Mouse (Mus musculus): ENCODE measurements around the gene Itga8. TPM values are rescaled to one million over a fixed set of nuclear protein-coding genes. Genes with fewer than 3 reads are reported as not detected.

The Itga8 gene
- total RNA-seq, 2 experiments from 2014 or later = 7.4 to 7.7 TPM

DNA sequence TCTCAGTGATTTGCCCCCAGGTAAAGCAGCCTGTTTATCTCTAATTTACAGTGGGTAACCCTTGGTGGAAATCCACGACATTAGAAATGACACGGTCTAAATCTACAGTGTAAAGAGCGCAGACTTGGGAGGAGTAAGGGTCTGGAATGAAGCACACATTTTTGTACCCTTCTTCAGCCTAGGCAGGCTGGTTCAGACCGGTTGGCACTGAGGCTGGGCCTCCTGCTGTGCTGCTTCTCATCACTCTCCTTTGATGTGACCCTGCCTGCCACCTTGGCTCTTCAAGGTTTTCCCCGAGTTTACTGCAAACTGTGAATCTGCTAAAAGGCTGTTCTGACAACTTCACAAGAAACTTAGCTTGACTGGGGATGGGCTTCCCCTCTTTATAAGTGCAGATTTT is 95.8 kb downstream of the Itga8 start:
- DNase-seq (ENCODE audit: low spot score) = no peak
- intact Hi-C loops (cut with DNase I) = no loop called here

DNA sequence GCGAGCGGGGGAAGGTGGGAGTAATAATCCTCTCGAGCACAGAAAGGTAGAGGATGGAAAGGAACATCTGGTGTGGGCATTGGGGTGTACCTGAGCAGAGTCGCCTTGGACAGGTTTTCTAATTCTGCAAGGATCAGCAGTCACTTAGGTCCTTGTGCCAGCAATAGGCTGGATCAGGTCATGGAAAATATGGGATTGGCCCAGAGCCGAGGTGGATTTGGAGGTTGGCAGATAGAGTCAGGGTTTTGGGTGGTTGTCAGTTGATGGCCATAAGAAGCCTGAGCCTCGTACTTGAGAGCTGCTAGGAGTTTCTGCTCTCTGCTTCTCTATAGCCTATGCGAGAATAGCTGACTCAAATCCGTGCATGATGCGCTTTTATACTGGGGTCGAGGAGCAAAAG is 98.5 kb downstream of the Itga8 start:
- intact Hi-C loops (cut with DNase I) = no loop called here

DNA sequence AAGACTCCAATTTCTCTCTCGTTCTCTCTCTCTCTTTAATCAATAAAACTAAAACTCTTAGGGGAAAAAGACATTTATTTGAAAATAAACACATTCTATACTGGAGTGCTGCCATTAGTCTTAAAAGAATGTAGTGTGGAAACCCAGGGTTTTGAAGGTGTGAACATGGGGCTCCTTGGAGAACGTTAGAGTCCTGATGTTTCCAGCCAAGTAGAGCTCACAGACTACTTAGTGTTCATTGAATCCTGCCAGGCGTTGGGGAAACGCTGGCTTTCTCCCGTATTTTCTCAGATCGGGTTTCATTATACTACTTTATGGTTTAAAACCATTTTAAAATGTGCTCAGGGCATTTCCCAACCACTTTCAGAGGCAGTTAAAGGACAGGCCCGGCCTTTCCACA is 103.0 kb downstream of the Itga8 start:
- intact Hi-C loops (cut with DNase I) = no loop called here
- DNase-seq (ENCODE audit: low spot score) = no peak

More for the DNA sequence above, 98.5 kb downstream of the Itga8 start:
- no peak for DNase-seq (ENCODE audit: low spot score)

DNA sequence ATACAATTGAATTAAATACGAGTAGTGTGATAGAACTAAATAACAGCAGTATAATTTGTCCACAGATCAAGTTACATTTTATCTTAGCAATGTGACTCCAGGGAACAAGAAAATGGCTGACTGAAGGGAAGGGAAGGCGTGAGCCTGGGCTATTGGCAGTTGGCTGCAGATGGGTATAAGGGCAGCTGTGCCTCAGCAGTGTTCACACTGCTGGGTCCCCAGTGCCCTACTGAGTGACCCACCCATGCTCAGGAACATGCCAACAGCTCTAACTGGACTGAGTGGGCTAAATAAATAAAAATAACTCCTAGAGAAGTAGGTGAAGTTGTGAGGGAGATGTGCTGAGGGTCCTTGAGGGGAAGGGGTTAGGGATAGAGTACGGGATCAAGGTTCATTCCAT is 103.5 kb downstream of the Itga8 start:
- no peak for DNase-seq (ENCODE audit: low spot score)

DNA sequence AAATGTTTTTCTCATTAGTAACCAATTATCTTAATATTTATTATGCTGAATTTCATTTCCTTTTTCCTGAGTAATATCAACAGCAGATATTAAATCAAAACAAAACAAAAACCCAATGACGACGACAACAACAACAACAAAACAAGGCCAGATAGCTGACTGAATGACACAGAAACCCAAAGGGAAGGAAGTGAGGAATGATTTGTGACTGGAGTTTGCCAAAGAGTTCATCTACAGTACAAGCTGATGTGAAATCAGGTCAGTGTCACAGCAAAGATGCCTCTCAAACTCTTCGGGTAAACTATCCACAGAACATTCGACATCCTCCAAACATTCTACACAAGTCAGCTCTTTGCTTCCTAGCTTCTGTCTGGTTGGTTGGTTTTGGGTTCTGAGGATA is 104.0 kb downstream of the Itga8 start:
- intact Hi-C loops (cut with DNase I) = no loop called here

More for the DNA sequence above, 103.5 kb downstream of the Itga8 start:
- intact Hi-C loops (cut with DNase I) = no loop called here

DNA sequence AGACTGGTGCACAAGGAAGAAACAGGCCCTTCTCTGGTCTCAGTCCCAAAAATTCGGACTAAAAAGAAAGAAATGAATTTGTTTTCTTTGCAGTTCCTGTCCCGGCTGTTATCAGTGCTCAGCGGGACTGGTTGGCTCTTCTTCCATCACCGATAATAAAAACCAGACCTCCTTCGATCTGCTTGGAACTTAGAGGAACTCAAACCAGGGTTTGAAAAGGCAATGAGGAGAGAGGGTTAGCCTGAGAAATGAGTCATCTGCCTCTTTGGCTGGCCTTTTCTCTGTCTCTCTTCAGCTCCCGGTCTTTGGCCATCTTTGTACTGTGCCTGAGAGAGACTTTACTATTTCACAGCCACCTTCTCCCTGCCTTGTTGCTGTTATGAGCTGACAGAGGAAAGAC is 112.7 kb downstream of the Itga8 start:
- DNase-seq (ENCODE audit: low spot score) = no peak
- intact Hi-C loops (cut with DNase I) = no loop called here

More for the DNA sequence above, 104.0 kb downstream of the Itga8 start:
- no peak for DNase-seq (ENCODE audit: low spot score)

DNA sequence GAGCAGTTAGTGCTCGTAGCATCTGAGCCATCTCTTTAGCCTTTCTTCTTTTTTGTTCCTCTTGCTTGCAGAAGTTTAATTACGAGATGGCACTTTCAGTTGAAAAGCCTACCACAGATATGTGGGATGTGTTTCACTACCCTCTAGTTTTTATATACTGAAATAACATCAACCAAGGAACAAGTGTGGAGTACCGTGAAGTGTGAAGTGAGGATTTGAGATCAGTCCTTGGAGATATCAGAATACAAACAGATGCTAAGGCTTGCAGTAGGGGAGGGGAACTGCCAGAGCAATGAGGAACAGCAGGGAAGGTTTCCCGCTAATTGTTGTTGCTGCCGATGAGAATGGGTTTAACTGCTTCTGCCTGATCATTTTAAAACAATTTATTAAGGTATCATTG is 114.1 kb downstream of the Itga8 start:
- DNase-seq (ENCODE audit: low spot score) = no peak
- intact Hi-C loops (cut with DNase I) = no loop called here

DNA sequence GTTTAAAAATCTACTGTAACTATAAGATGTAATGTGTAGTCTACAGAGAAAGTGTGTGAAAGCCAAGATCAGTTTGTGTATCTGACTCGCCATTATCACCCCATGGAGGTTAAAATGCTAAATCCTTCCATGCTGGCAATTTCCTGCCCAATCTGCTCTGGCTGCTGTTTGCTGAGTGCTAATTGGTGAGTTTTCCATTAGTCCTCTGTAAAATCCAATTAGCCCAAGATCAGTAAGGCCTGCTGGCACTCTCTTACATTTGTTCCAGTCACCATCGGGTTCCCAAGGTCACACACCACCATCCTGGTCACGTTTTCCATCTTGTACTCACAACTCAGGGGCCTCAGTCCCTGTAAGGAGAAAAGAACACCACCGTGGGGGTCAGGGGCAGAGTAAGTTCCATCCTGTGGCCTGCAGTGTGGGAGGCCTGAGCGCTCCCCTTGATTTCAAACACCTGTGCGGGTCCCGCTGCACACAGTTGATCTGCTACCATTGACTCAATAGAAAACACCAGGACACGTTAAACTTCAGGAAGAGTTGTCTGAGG is 119.2 kb downstream of the Itga8 start:
- intact Hi-C loops (cut with DNase I) = no loop called here
- no peak for DNase-seq (ENCODE audit: low spot score)

DNA sequence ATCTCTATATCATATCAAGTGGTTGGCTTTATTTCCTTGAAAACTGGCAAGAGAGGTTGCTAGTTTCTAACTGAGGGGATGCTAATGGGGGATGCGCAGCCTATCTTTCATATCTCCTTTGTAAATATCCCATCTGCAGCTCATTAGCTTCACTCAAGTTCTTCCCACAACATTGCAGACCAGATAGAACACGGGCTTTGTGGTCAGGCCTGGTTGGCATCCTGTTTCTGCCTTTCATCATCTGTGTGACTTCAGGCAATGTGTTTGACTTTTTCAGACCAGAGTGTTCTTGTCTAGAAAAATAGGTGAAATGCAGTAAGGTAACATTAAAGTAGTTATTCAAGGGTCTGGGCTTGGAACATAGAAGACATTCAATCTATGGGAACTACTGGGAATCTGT is 121.1 kb downstream of the Itga8 start:
- DNase-seq (ENCODE audit: low spot score) = no peak
- intact Hi-C loops (cut with DNase I) = no loop called here

DNA sequence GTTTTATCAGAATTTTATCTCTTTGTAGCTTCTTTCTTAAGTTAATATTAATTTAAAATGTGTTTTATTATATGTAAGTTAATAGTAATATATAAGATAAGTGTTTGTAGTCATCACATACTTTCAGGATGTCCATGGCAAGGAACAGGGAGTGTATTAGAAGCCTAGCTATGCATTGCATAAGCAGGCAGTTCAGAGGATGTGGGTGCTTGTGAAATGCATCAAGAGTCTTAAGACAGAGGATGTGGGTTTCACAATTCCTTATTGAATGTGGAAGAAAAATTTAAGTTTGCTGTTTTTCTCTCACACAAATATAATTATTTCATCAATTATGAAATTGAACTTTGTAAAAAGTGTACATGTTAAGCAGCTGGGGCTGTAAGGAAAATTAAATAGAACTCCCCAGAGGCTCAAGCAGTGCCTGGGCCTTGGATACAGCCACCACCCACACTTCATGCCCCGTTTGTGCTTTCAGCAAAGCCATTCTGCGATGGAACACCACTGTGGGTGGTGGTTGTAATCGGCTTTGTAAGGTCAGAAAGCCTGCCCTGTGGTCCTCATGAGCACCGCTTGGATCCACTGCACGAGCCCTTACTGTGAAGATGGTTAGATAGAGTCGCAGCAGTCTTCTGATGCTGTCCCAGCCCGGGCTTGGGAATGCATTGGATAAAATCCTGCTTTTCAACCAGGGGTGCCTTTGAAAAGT is 126.8 kb downstream of the Itga8 start:
- no peak for DNase-seq (ENCODE audit: low spot score)
- intact Hi-C loops (cut with DNase I) = no loop called here

DNA sequence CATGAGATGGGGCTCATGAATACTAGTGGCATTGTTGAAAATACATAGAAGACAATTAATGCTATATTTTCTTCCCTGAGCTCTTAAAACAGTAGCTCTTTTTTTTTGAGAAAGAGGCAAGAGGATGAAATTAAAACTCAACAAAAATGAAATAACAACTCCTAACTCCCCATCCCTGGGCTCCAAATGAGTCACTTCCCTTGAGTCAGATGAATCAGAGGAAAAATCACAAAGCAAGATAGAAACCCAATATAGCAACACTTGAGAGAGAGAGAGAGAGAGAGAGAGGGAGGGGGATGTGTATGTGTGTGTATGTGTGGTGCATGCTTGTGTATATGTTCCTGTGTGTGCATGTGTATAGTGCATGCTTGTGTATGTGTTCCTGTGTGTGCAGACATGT is 131.5 kb downstream of the Itga8 start:
- intact Hi-C loops (cut with DNase I) = no loop called here
- DNase-seq (ENCODE audit: low spot score) = no peak

DNA sequence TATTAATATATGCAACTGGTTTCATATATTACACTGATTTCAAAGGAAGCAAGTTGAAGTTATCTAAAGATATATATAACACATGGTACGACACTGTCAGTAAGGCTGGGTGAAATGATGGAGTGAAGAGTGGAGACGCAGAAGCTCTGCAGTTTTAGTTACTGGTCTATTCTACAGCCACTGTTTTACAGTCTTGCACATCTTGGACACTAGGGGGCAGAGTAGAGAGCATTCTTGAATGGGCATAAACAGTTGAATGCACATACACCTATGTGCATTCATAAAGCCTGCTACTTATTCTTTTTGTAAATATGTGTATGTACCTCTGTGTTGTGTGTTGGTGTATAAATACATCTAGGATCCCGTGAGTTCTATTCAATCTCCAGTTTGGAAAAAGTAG is 141.2 kb downstream of the Itga8 start:
- intact Hi-C loops (cut with DNase I) = loop anchor here (2.0 kb wide), 1 partner anchor 228 kb away; no protein-coding TSS in a partner anchor
- DNase-seq (ENCODE audit: low spot score) = no peak

DNA sequence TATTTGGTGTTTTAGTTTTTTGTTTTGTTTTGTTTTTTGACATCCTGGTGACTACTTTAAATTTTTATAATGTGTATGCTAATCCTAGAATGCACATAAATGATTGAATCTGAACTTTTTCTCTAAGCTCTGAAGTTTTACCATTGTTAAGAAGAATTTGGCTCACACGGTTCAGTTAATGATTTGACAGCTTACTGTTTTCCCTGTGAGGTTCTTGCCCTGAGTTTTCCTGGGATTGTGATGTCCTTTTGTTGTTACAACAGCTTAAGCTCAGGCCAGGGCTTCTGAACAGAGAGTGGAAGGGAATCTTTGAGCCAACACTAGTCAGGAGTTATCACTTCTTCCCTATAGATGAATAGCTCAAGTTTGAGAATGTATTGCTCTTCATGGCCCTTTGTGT is 144.7 kb downstream of the Itga8 start:
- intact Hi-C loops (cut with DNase I) = loop anchor here (5.0 to 10.0 kb wide), 2 partner anchors 145 to 152 kb away; partner anchors contain the start of gene Itga8
- DNase-seq (ENCODE audit: low spot score) = no peak

DNA sequence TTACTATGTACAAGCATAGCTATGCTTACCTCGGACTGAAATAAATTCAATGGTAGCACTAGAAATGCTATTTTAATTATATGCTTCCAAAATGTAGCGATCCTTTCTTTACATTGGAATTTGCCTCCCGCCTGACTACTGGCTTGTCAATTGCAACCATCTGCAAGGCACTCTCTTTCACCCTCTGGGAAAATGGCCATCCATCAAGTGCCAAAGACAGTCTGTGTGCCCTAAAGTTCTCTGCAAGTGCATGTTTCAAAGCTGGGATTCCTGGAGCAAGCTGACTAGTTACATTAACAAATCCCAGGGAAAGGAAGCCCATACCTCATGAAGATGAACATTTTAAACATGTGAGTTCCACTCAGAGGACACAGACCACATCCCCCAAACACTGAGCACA is 145.3 kb downstream of the Itga8 start:
- no peak for DNase-seq (ENCODE audit: low spot score)
- intact Hi-C loops (cut with DNase I) = loop anchor here (5.0 to 10.0 kb wide), 2 partner anchors 146 to 152 kb away; partner anchors contain the start of gene Itga8

DNA sequence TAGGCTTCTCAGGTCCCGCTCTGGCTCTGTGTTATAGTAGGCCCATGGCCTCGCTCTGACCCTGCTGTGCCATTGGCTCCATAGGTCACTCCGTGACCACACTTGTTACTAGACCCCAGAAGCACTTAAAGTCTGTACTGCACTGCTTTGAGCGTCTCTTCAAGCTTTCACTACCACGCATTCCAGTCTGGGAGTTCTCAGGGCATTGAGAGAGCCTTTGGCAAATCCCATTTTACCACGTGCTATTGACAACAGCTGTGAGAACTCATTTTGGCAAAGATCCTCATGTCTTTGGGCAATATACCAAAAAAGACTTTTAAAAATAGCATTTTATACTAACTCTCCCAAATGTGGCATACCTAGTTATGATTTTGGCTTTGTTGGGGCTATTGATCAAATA is 147.0 kb downstream of the Itga8 start:
- no peak for DNase-seq (ENCODE audit: low spot score)
- intact Hi-C loops (cut with DNase I) = loop anchor here (5.0 to 10.0 kb wide), 2 partner anchors 148 to 150 kb away; partner anchors contain the start of gene Itga8

DNA sequence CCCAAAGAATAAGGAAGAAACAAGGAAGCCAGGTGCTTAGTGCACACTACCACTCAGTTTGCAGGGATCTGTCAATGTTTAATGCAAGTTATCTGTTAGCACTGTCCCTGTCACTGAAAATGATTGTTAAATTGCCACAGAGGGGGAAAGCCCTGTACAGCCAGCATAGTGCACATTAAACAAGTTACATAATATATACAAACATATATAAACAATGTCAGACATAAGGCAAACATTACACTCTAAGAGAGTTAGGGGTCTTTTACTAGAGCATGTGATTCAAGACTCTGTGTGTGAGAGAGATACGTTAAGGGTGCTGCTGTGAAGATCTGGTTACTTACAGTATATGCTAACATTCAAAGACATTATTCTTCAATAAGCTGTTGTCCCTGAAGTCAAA is 148.2 kb downstream of the Itga8 start:
- intact Hi-C loops (cut with DNase I) = loop anchor here (10.0 kb wide), 1 partner anchor 149 kb away; no protein-coding TSS in a partner anchor
- DNase-seq (ENCODE audit: low spot score) = no peak

DNA sequence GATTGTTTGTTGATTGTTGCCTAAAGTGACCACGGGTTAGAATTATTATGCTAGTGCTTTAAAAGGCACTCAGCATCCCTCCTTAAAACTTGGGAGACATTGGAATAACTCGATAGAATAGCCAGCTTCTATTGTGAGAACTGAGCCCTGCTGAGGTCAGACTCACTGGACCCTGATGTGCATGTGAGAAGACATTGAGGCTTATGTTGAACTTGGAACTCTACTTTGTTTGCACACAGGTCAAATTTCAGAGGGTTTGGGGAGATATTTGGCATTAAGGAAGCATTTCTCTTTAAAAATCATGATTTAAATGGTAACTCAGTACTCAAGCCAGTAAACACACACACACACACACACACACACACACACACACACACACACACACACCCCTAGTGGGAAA is 153.8 kb downstream of the Itga8 start:
- intact Hi-C loops (cut with DNase I) = no loop called here
- DNase-seq (ENCODE audit: low spot score) = no peak

DNA sequence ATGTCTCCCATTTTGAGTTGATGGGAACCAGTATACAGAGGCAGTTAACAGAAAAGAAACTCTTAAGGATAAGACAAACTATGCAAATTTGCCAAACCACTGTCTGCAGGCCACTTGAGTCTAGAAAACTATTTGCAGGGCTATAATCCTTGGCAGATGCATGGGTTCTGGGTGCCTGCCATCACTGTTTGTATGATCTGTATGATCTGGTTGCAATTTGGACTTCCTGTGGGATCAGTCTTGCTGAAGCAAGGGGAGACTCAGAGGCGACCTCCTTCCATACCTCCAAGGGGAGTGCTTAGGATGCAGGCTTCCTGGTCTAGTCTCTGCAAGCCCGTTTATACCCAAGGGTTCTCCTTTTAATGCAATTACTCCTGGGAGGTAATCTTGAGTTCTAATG is 155.1 kb downstream of the Itga8 start:
- no peak for DNase-seq (ENCODE audit: low spot score)

DNA sequence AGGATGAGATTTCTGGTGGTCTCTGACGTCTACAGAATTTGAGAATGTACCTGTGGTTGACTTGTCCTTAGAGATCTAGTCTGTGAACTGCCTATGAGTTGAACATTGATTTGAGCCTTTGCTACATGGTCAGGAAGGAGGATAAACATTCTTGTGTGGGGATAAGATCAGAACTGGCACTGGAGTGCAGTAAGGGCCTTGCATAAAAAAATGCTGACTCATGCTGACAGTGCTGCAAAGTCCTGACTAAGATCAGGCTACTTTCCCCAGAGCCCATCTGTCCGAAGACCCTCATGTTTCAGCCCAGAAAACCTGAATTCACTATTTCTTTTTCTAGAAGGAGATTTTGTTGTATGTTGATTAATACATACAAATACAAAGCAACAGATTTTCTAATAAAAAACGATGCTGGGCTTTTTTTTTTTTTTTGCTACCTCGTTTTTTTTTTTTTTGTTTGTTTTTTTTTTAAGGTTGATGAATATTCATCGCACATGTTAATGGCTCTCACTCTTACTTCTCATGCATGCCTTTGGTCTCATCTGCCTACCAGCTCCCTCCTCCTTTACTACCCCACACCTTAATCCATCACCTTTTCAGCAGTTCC is 162.9 kb downstream of the Itga8 start:
- DNase-seq (ENCODE audit: low spot score) = no peak
- intact Hi-C loops (cut with DNase I) = no loop called here

More for the DNA sequence above, 155.1 kb downstream of the Itga8 start:
- intact Hi-C loops (cut with DNase I) = no loop called here

DNA sequence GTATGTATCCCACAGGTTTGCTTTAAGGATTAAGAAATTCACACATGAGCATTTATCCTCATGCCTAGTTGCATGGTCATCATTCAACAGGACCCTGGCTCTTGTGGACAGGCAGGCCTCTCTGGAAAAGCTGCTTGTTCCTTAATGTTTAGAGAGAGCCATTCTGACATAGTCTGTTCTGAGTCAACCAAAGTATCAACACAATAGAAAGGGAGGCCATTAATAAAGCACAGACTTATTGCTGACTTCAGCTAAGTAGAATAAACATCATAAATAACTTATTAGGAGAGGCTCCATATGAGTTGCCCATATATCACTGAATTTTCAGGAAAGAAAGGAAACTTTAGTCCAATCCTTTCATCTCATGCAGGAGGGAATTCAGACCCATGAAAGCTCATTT is 175.1 kb downstream of the Itga8 start:
- intact Hi-C loops (cut with DNase I) = no loop called here
- DNase-seq (ENCODE audit: low spot score) = no peak

DNA sequence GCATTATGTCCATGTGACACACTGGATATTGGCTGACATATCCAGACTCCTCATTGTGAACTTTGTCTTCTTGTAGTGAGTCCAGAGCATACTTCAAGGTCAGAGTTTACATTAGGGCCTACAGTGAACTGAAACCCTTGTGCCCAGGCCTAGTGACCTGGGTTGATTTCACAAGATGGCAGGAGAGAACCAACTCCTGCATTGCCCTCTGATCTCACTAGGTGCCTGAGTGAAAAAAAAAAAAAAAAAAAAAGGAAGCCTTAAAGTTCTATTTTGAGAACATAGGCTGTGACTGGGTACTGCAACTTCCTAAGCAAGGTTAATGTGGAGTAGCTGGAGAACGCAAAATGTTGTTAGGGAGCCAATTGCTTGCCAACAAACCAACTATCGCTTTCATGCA is 186.2 kb downstream of the Itga8 start:
- intact Hi-C loops (cut with DNase I) = no loop called here
- DNase-seq (ENCODE audit: low spot score) = no peak
